Mouse (Mus musculus): ENCODE measurements at regions not wholly inside any gene's neighbourhood (a gene's known extent, or its start where the extent isn't known, plus 50 kb on each side); places are given as distances from the start of the nearest gene placed in this dataset.
A peak's percentile ranks its signal among the peaks of the same experiment; 100 is the strongest.

DNA sequence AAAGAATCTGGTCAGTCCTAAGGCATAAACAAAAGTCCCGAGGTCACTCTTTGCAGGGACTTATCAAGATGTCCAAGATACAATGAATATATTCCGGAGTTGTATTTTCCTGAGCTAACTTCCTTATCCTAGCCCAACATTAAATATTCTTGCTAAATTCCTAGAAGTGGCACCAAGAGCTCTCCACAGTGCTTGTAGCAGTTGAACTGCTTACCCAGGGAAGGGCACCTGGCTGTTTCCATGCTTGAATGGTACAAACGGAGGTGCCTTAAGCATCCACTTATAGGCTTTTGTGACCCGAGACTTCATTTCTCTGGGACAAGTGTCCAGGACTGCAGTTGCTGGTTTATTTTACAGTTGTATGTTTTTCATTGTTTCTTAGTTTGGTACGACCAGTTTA, 115.1 kb upstream of the Slc25a36 start:
- WGBS, result 78% methylated on average over 5 of the region's 5 CpGs
- Histone ChIP-seq H3K4me3 (replicated peaks; ENCODE audit: control insufficient read depth, low read depth, low read length) (no peak overlapping the region), H3K4me1 (ENCODE audit: control insufficient read depth, insufficient read depth, low read length) (no peaks in the 10 kb centered on the region), H3K27ac (ENCODE audit: control insufficient read depth, insufficient read depth, low read depth, low read length, poor library complexity) (no peak overlapping the region)
- no peak for TF ChIP-seq POLR2A (IDR thresholded peaks at IDR 0.05; ENCODE audit: borderline replicate concordance, control insufficient read depth, low read depth, low read length)
- no peak for TF ChIP-seq CTCF (IDR thresholded peaks at IDR 0.05; ENCODE audit: control insufficient read depth, insufficient read depth, low read length)

DNA sequence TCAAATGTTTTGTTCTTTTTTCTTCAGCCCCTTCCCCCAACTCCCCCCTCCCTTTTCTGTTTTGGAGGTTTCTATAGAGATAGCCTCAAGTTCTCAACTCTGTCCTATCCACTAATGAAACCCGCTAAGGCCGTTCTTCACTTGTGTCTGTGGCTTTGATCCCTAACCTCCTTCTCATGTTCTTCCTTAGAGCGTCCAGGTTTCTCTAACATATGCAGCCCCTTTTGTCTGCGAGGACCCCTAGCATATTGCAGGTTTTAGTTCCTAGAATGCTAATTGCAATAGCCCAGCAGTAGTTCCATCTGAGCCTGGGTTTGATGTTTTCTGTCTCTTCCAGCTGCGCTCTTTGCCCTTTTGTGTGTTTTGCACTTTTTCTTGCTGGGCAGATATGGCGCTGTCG, 113.6 kb upstream of the Slc25a36 start:
- Histone ChIP-seq H3K4me1 (ENCODE audit: control insufficient read depth, insufficient read depth, low read length) (no peaks in the 10 kb centered on the region), H3K4me3 (replicated peaks; ENCODE audit: control insufficient read depth, low read depth, low read length) (no peak overlapping the region), H3K27ac (ENCODE audit: control insufficient read depth, insufficient read depth, low read depth, low read length, poor library complexity) (no peak overlapping the region)
- TF ChIP-seq CTCF (IDR thresholded peaks at IDR 0.05; ENCODE audit: control insufficient read depth, insufficient read depth, low read length) (no peak), POLR2A (IDR thresholded peaks at IDR 0.05; ENCODE audit: borderline replicate concordance, control insufficient read depth, low read depth, low read length) (no peak)
- WGBS, result 59% methylated on average over 7 of the region's 7 CpGs

DNA sequence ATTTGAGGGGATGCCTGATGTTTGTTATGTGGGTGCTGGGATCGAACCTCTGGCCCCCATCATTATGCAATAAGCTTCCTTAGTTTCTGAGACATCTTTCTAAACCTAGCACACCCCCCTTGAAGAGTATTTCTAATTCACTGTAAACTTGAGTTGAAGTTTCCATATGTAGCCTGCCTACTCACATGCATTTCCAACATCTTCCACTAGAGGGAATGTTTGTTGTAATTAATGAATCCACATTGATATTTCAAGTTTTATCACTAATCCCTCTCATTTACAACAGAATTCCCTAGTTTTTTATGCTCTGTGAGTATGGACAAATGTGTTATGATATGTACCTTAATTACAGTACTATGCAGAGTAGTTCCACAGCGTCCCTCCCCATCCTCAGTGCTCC, 103.8 kb upstream of the Slc25a36 start:
- 29% methylated on average over 2 of the region's 2 CpGs for WGBS
- no peak overlapping the region for H3K4me3 ChIP-seq (replicated peaks; ENCODE audit: control insufficient read depth, low read depth, low read length)
- no peak overlapping the region for H3K27ac ChIP-seq (ENCODE audit: control insufficient read depth, insufficient read depth, low read depth, low read length, poor library complexity)
- no peaks in the 10 kb centered on the region for H3K4me1 ChIP-seq (ENCODE audit: control insufficient read depth, insufficient read depth, low read length)
- TF ChIP-seq POLR2A (IDR thresholded peaks at IDR 0.05; ENCODE audit: borderline replicate concordance, control insufficient read depth, low read depth, low read length), result no peak

DNA sequence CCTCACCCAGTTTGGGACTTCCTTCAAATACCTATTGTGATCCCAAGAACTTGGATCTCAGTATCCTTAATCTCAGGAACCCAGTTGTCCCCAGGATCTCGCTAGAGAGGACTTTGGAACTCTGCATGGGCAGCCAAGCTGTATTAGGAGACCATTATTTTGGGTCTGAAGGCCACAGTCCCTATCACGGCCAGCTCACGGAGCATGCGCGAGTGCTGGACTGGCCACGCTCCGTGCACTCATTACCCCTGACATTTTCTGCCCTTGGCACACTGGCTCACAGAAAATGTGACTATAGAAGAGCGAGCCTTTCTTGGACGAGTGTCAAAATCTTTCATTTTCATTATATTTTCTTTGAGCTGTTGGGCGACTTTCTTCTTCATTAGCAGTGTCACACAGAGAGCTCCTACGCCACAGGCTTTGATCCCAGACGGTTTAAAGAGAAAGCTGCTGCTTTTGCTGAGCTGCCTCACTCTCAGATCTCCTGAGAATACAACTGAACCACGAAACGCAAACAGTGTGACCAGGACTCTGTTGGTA, 79.4 kb upstream of the Slc25a36 start:
- Histone ChIP-seq H3K4me1 (ENCODE audit: control insufficient read depth, insufficient read depth, low read length) (no peaks in the 10 kb centered on the region), H3K27ac (ENCODE audit: control insufficient read depth, insufficient read depth, low read depth, low read length, poor library complexity) (no peak overlapping the region), H3K4me3 (replicated peaks; ENCODE audit: control insufficient read depth, low read depth, low read length) (no peak overlapping the region)
- 85% methylated on average over 14 of the region's 14 CpGs for WGBS
- TF ChIP-seq POLR2A (IDR thresholded peaks at IDR 0.05; ENCODE audit: borderline replicate concordance, control insufficient read depth, low read depth, low read length) (no peak), CTCF (IDR thresholded peaks at IDR 0.05; ENCODE audit: control insufficient read depth, insufficient read depth, low read length) (no peak)

DNA sequence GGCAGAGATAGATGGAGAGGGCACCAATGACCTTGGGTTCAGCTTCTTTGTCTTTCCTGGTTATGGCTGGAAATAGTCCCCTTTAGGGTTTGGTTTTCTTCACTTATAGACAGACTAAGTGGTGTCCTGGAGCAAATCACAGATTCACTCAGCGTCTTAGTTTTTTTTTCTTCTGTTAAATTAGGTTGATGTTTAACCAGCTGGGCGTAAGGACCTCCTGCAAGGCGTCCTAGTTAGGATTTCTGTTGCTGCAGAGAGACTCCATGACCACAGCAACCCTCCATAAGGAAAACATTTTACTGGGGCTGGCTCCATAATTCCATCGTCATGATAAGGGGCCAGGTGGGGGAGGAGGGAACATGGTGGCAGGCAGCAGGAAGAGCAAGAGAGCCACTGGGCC, 78.7 kb upstream of the Slc25a36 start:
- H3K4me3 ChIP-seq (replicated peaks; ENCODE audit: control insufficient read depth, low read depth, low read length), result no peak overlapping the region
- H3K4me1 ChIP-seq (ENCODE audit: control insufficient read depth, insufficient read depth, low read length), result no peaks in the 10 kb centered on the region
- TF ChIP-seq POLR2A (IDR thresholded peaks at IDR 0.05; ENCODE audit: borderline replicate concordance, control insufficient read depth, low read depth, low read length), result no peak
- H3K27ac ChIP-seq (ENCODE audit: control insufficient read depth, insufficient read depth, low read depth, low read length, poor library complexity), result no peak overlapping the region
- 82% methylated on average over 4 of the region's 4 CpGs for WGBS

DNA sequence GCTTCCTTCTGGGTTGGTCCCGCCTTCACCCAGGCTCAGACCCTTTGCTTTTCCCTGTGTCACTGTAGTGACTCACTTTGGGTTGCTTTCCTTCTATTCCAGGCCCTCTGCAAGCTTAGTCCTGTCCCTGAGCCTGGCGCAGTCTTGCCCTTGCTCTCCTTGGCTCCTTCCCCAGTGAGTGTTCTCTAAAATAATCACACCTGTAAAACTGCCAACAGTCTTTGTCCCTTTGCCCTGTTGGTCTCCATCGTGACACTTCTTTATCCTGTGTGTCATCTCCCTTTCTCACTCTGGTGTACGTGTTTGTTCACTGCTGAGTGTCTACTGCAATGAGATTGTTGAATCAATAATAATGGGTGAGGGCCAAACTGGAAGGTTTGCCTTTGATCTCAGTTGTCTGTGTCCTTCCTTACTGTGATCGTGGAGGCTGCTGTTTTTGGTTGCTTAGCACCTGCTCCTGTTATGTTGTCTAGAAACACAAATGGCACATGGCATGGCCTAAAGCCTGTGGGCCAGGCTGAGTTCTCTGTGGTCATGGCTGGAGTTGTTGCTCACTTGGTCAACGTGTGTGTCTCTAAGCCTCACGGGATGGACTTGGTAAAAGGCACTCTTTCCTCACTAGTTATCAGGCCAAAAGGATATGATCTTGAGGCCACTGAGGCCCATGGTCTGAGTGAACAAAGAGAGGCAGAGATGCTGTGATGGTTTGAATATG, 77.8 kb upstream of the Slc25a36 start:
- TF ChIP-seq POLR2A (IDR thresholded peaks at IDR 0.05; ENCODE audit: borderline replicate concordance, control insufficient read depth, low read depth, low read length) (no peak), CTCF (IDR thresholded peaks at IDR 0.05; ENCODE audit: control insufficient read depth, insufficient read depth, low read length) (no peak)
- WGBS, result 79% methylated on average over 7 of the region's 7 CpGs
- Histone ChIP-seq H3K4me3 (replicated peaks; ENCODE audit: control insufficient read depth, low read depth, low read length) (no peak overlapping the region), H3K4me1 (ENCODE audit: control insufficient read depth, insufficient read depth, low read length) (no peaks in the 10 kb centered on the region), H3K27ac (ENCODE audit: control insufficient read depth, insufficient read depth, low read depth, low read length, poor library complexity) (no peak overlapping the region)

DNA sequence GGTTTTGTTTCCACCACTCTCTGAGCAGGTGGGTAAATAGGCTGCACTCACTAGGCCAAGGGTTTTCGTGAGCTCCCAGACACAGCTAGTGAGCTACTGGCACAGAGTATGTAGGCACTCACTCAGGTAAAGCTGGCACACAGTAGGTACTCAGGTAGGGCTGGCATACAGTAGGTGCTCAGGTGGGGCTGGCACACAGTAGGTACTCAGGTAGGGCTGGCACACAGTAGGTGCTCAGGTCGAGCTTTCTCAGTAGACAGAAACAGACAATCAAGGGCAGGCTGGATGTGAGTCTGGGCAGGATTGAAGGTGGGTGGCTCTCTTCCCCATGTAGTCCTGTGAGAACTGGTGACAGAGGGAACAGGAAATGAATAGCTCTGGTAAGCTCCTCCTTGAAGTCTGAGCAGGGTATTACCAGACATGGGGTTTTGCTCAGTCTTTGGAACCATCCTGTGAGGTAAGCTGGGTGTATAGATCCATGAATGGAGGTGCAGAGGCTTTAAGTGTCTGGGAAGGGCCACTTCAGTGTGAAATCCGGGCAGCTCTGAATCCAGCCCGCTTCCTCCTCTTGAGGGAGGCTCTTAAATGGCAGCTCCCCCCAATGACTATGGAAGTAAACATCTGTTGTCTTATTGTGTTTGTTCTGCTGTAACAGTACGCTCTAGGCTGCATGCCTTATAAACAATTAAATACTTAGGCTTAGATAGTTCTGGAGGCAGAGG, 62.4 kb upstream of the Slc25a36 start:
- WGBS, result 68% methylated on average over 5 of the region's 5 CpGs
- Histone ChIP-seq H3K4me1 (ENCODE audit: control insufficient read depth, insufficient read depth, low read length) (no peaks in the 10 kb centered on the region), H3K27ac (ENCODE audit: control insufficient read depth, insufficient read depth, low read depth, low read length, poor library complexity) (no peak overlapping the region), H3K4me3 (replicated peaks; ENCODE audit: control insufficient read depth, low read depth, low read length) (no peak overlapping the region)
- TF ChIP-seq CTCF (IDR thresholded peaks at IDR 0.05; ENCODE audit: control insufficient read depth, insufficient read depth, low read length) (no peak; the same call in 1 of the 2 replicates), POLR2A (IDR thresholded peaks at IDR 0.05; ENCODE audit: borderline replicate concordance, control insufficient read depth, low read depth, low read length) (no peak)

DNA sequence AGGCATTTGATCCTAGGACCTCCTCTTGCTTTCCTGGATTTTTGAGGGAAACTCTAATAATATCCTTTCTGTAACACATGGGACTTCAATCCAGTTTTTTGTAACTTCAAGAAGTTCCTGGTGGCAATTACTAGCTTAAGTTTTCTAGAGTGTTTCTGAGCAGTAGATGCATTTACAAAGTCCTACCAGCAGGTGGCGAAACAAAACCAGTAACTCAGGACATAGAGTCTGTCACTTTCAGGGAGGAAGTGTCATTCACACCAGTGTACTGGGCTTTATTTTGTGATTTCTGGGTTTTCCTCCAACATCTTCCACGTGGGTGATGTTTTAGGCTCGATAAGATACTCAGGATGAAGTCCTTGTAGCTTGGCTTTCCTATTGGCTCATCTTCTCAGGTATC, 61.1 kb upstream of the Slc25a36 start:
- WGBS, result under 1% methylated on average over 3 of the region's 3 CpGs
- Histone ChIP-seq H3K4me3 (replicated peaks; ENCODE audit: control insufficient read depth, low read depth, low read length) (no peak overlapping the region), H3K27ac (ENCODE audit: control insufficient read depth, insufficient read depth, low read depth, low read length, poor library complexity) (no peak overlapping the region), H3K4me1 (ENCODE audit: control insufficient read depth, insufficient read depth, low read length) (no peaks in the 10 kb centered on the region)
- TF ChIP-seq CTCF (IDR thresholded peaks at IDR 0.05; ENCODE audit: control insufficient read depth, insufficient read depth, low read length) (0 out of 2 replicates have a peak, but pooled peaks have one; percentile 6), POLR2A (IDR thresholded peaks at IDR 0.05; ENCODE audit: borderline replicate concordance, control insufficient read depth, low read depth, low read length) (no peak)

All from bone marrow, adult 2 months (tissue).